Mouse (Mus musculus): Measurements from ENCODE around the gene Nr2f2. TPM values are rescaled to one million over a fixed set of nuclear protein-coding genes. Genes with fewer than 3 reads are reported as not detected.
A peak's percentile ranks its signal among the peaks of the same experiment; 100 is the strongest.

Gene Nr2f2
- polyA plus RNA-seq (2015; fragmentation: Nextera tagmentation; extraction: Ambion mirVana): 17.9 and 19.1 TPM in 2 replicates

GRCm38 (mm10) chr7:70365941-70366807, at the start of gene Nr2f2:
Gene Nr2f2, minus strand, starts transcription at chr7:70366735.
- TF ChIP-seq CTCF (IDR thresholded peaks at IDR 0.05; ENCODE audit: low read depth): no peak
- no peak for ATAC-seq
- peak within 1 kb of the TSS; percentile 42 for H3K4me3 ChIP-seq (ENCODE audit: low read depth, low read length)
- H3K27me3 ChIP-seq (replicated peaks; ENCODE audit: control insufficient read depth, insufficient read depth, low read length): peaks cover 44% of the 10 kb centered on the region
- H3K36me3 ChIP-seq (ENCODE audit: control insufficient read depth, insufficient read depth): no peaks in the 10 kb centered on the region
- H3K9me3 ChIP-seq (ENCODE audit: control insufficient read depth): no peaks in the 10 kb centered on the region
- H3K9ac ChIP-seq (ENCODE audit: low read depth, low read length): peak within 1 kb of the TSS; percentile 28; the same call in 1 of the 2 replicates
- WGBS: 7% methylated on average over 16 of the region's 16 CpGs
- H3K4me1 ChIP-seq (replicated peaks; ENCODE audit: control insufficient read depth, insufficient read depth, low read length): no peaks in the 10 kb centered on the region; the same call in 1 of the 2 replicates
- peak within 1 kb of the TSS; percentile 77 for H3K4me2 ChIP-seq (replicated peaks; ENCODE audit: low read depth)
- no peak within 1 kb of the TSS; the same call in 1 of the 2 replicates for H3K27ac ChIP-seq (ENCODE audit: low read depth, low read length)

- ATAC-seq: no peak
- no peaks in the 10 kb centered on the region for H3K4me1 ChIP-seq (replicated peaks; ENCODE audit: control insufficient read depth, insufficient read depth, low read length)
- no peak overlapping the region for H3K4me2 ChIP-seq (replicated peaks; ENCODE audit: low read depth)
- no peak overlapping the region for H3K27ac ChIP-seq (ENCODE audit: low read depth, low read length)
- no peaks in the 10 kb centered on the region for H3K9me3 ChIP-seq (ENCODE audit: control insufficient read depth)
- no peak for TF ChIP-seq CTCF (IDR thresholded peaks at IDR 0.05; ENCODE audit: low read depth)
- no peak overlapping the region for H3K9ac ChIP-seq (ENCODE audit: low read depth, low read length)
- H3K27me3 ChIP-seq (replicated peaks; ENCODE audit: control insufficient read depth, insufficient read depth, low read length): no peaks in the 10 kb centered on the region
- no peak overlapping the region for H3K4me3 ChIP-seq (ENCODE audit: low read depth, low read length)
- WGBS: 91% methylated on average over 4 of the region's 4 CpGs
- no peaks in the 10 kb centered on the region for H3K36me3 ChIP-seq (ENCODE audit: control insufficient read depth, insufficient read depth)
These were observed 47.9 kb upstream of the Nr2f2 start for GRCm38 (mm10) chr7:70414461-70414860.

- Histone ChIP-seq H3K27me3 (replicated peaks; ENCODE audit: control insufficient read depth, insufficient read depth, low read length) (no peaks in the 10 kb centered on the region), H3K9ac (ENCODE audit: low read depth, low read length) (no peak overlapping the region), H3K27ac (ENCODE audit: low read depth, low read length) (no peak overlapping the region), H3K4me1 (replicated peaks; ENCODE audit: control insufficient read depth, insufficient read depth, low read length) (no peaks in the 10 kb centered on the region), H3K4me2 (replicated peaks; ENCODE audit: low read depth) (no peak overlapping the region), H3K9me3 (ENCODE audit: control insufficient read depth) (no peaks in the 10 kb centered on the region), H3K4me3 (ENCODE audit: low read depth, low read length) (no peak overlapping the region), H3K36me3 (ENCODE audit: control insufficient read depth, insufficient read depth) (no peaks in the 10 kb centered on the region)
- no peak for TF ChIP-seq CTCF (IDR thresholded peaks at IDR 0.05; ENCODE audit: low read depth)
- 85% methylated on average over 4 of the region's 4 CpGs for WGBS
- no peak for ATAC-seq
These were observed 47.1 kb upstream of the Nr2f2 start for GRCm38 (mm10) chr7:70413646-70414045.

GRCm38 (mm10) chr7:70412900-70413299, 46.4 kb upstream of the Nr2f2 start:
- Histone ChIP-seq H3K27me3 (replicated peaks; ENCODE audit: control insufficient read depth, insufficient read depth, low read length) (no peaks in the 10 kb centered on the region), H3K9ac (ENCODE audit: low read depth, low read length) (no peak overlapping the region), H3K4me1 (replicated peaks; ENCODE audit: control insufficient read depth, insufficient read depth, low read length) (no peaks in the 10 kb centered on the region), H3K4me2 (replicated peaks; ENCODE audit: low read depth) (no peak overlapping the region), H3K9me3 (ENCODE audit: control insufficient read depth) (no peaks in the 10 kb centered on the region), H3K36me3 (ENCODE audit: control insufficient read depth, insufficient read depth) (no peaks in the 10 kb centered on the region), H3K27ac (ENCODE audit: low read depth, low read length) (no peak overlapping the region), H3K4me3 (ENCODE audit: low read depth, low read length) (no peak overlapping the region)
- WGBS: 69% methylated on average over 7 of the region's 7 CpGs
- no peak; the same call in 1 of the 2 replicates for ATAC-seq
- no peak for TF ChIP-seq CTCF (IDR thresholded peaks at IDR 0.05; ENCODE audit: low read depth)

GRCm38 (mm10) chr7:70410350-70410749, 43.8 kb upstream of the Nr2f2 start:
- H3K27me3 ChIP-seq (replicated peaks; ENCODE audit: control insufficient read depth, insufficient read depth, low read length): no peaks in the 10 kb centered on the region
- H3K27ac ChIP-seq (ENCODE audit: low read depth, low read length): no peak overlapping the region
- ATAC-seq: no peak
- 72% methylated on average over 3 of the region's 3 CpGs for WGBS
- no peak overlapping the region for H3K4me3 ChIP-seq (ENCODE audit: low read depth, low read length)
- no peak for TF ChIP-seq CTCF (IDR thresholded peaks at IDR 0.05; ENCODE audit: low read depth)
- no peak overlapping the region for H3K9ac ChIP-seq (ENCODE audit: low read depth, low read length)
- H3K36me3 ChIP-seq (ENCODE audit: control insufficient read depth, insufficient read depth): no peaks in the 10 kb centered on the region
- H3K9me3 ChIP-seq (ENCODE audit: control insufficient read depth): no peaks in the 10 kb centered on the region
- H3K4me2 ChIP-seq (replicated peaks; ENCODE audit: low read depth): no peak overlapping the region
- no peaks in the 10 kb centered on the region for H3K4me1 ChIP-seq (replicated peaks; ENCODE audit: control insufficient read depth, insufficient read depth, low read length)

- H3K27ac ChIP-seq (ENCODE audit: low read depth, low read length): no peak overlapping the region
- no peak for ATAC-seq
- no peak overlapping the region for H3K9ac ChIP-seq (ENCODE audit: low read depth, low read length)
- WGBS: 82% methylated on average over 11 of the region's 11 CpGs
- H3K4me3 ChIP-seq (ENCODE audit: low read depth, low read length): no peak overlapping the region
- TF ChIP-seq CTCF (IDR thresholded peaks at IDR 0.05; ENCODE audit: low read depth): no peak
- no peaks in the 10 kb centered on the region for H3K27me3 ChIP-seq (replicated peaks; ENCODE audit: control insufficient read depth, insufficient read depth, low read length)
- H3K36me3 ChIP-seq (ENCODE audit: control insufficient read depth, insufficient read depth): no peaks in the 10 kb centered on the region
- H3K9me3 ChIP-seq (ENCODE audit: control insufficient read depth): no peaks in the 10 kb centered on the region
- no peak overlapping the region for H3K4me2 ChIP-seq (replicated peaks; ENCODE audit: low read depth)
- no peaks in the 10 kb centered on the region for H3K4me1 ChIP-seq (replicated peaks; ENCODE audit: control insufficient read depth, insufficient read depth, low read length)
These were observed 43.4 kb upstream of the Nr2f2 start for GRCm38 (mm10) chr7:70409890-70410289.

Data from intestine, postnatal 0 days (tissue).